Mouse (Mus musculus): ENCODE measurements around the gene Uqcrq. TPM values are rescaled to one million over a fixed set of nuclear protein-coding genes. Genes with fewer than 3 reads are reported as not detected.

Uqcrq gene
- polyA plus RNA-seq (2017; shearing (Covaris generic)): 100 to 1,000 TPM; 252 to 276 TPM

DNA sequence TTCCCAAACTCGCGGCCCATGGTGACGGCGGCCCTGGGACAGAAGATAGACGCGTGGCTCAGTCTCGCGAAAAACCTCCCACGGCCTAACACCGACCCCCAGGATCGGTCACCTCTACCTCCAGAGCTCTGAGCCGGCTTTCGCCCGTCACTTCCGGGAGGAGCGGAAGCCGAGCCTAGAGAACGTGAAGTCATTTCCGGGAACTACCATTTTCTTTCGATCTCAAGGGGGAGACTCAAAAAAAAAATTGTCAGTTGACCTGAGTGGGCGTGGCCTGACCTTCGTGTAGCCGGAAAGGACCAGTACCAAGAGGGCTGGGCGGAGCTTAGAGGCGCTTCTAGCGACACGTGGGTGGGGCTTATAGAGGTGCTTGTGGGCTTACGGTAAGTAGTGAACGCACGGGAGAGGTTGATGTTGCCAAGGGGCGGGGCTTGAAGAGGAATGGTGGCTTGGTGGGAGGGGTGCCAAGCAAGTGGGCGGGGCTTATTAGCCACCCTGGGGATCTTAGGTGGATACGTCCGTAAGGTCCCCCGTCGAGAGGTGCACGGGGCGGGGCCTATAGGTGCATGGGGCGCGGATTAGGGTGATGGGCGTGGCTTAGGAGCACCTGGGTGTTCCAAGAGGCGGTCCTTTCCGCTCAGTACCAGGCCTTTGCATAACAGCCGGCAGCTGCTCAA is at the start of gene Uqcrq, which contains the start of gene Gdf9:
TSS of gene Uqcrq (minus strand) at position 162 of the 677 bp plus-strand sequence.
TSS of gene Gdf9 (plus strand) at position 354 of the 677 bp plus-strand sequence.

DNA sequence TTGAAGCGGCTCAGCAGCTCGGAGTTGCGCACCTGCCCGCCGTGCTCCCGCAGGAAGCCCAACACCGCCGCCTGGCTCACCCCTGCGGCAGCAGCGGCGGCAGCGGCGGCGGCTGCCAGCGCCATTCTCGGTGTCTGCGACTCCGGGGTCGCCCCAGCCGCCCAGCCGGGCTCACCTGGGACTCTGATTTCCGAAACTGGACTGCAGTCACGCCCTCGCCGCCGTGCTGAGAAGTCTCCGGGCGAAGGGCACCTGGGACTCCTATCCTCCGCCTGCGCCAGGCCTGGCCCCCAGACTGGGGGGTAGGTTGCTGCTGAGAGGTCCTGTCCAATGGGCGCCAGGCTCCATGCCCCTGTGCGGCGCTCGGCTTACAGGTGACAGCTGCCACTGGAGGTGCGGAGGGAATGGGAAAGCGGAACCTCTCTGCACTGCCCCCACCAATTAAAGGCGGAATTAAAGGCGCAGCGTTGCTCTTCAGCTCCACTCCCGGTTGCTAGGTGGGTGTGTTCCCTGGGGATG is 49.2 kb upstream of the Uqcrq start, which contains the start of the genes Gm9945 and Sowaha:
TSS of gene Gm9945 (plus strand) at position 384 of the 519 bp plus-strand sequence.
TSS of gene Sowaha (minus strand) at position 492 of the 519 bp plus-strand sequence.

GRCm38 (mm10) chr11:53469968-53470695 is 39.5 kb upstream of the Uqcrq start, which contains the start of gene Gm9837:
TSS of gene Gm9837 (minus strand) at chr11:53470479.

GRCm38 (mm10) chr11:53456474-53457371 is 26.1 kb upstream of the Uqcrq start, which contains the start of the genes Gm10447 and Shroom1:
TSS of gene Gm10447 (minus strand) at chr11:53457110.
TSS of gene Shroom1 (plus strand) at chr11:53457205.

DNA sequence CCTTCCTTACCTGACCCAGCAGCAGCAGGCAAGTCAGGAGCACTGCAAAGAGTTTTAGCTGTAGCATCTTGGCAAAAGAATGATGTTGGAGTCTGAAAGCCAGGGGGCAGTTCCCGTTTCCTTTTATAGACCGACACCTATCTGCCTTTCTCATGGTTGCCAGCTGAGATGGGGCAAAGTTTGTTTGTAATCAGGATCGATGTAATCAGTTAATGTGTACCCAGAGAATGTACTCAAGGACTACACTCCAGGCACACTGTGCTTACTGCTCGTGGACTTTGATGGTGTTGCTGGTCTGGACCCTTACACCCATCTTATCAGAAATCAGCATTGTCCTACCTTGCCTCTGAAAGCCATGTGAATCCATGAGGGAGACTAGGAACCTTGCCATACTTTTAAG is 7.6 kb downstream of the Uqcrq start, which contains the start of gene Leap2:
TSS of gene Leap2 (minus strand) at position 135 of the 400 bp plus-strand sequence.

Other genes with a start within 250 kb of the Uqcrq start
- 100 to 1,000 TPM; 113 to 115 TPM for gene Hspa4, start 130.4 kb downstream of the Uqcrq start, polyA plus RNA-seq (2017; shearing (Covaris generic))
- gene Zcchc10, start 106.2 kb downstream of the Uqcrq start, polyA plus RNA-seq (2017; shearing (Covaris generic)): 10 to 100 TPM; 31.2 to 35.2 TPM
- gene Aff4, start 80.0 kb downstream of the Uqcrq start, polyA plus RNA-seq (2017; shearing (Covaris generic)): 100 to 1,000 TPM; 129 to 157 TPM
- gene Leap2, start 7.7 kb downstream of the Uqcrq start, polyA plus RNA-seq (2017; shearing (Covaris generic)): not detected
- 1 to 10 TPM in 1 of 2 experiments, under 1 TPM in 1; 0.24 to 3.1 TPM for gene Gdf9, start 192 bp upstream of the Uqcrq start, polyA plus RNA-seq (2017; shearing (Covaris generic))
- gene Gm10447, start 26.3 kb upstream of the Uqcrq start, polyA plus RNA-seq (2017; shearing (Covaris generic)): 1 to 10 TPM in 1 of 2 experiments, not detected in 1; 1.3 TPM
- gene Shroom1, start 26.4 kb upstream of the Uqcrq start, polyA plus RNA-seq (2017; shearing (Covaris generic)): under 1 TPM in 1 of 2 experiments, not detected in 1; 0.37 TPM
- gene Gm9837, start 39.6 kb upstream of the Uqcrq start, polyA plus RNA-seq (2017; shearing (Covaris generic)): under 1 TPM in 1 of 2 experiments, not detected in 1; 0.80 TPM
- not detected for gene Gm9945, start 49.3 kb upstream of the Uqcrq start, polyA plus RNA-seq (2017; shearing (Covaris generic))
- not detected for gene Sowaha, start 49.4 kb upstream of the Uqcrq start, polyA plus RNA-seq (2017; shearing (Covaris generic))
- gene Sept8, start 88.4 kb upstream of the Uqcrq start, polyA plus RNA-seq (2017; shearing (Covaris generic)): 10 to 100 TPM in 1 of 2 experiments, 1 to 10 TPM in 1; 3.6 to 20.4 TPM
- gene Kif3a, start 136.5 kb upstream of the Uqcrq start, polyA plus RNA-seq (2017; shearing (Covaris generic)): 1 to 10 TPM; 7.6 to 7.9 TPM
- 100 to 1,000 TPM in 1 of 2 experiments, 1 to 10 TPM in 1; 4.6 to 100 TPM for gene Il4, start 187.8 kb upstream of the Uqcrq start, polyA plus RNA-seq (2017; shearing (Covaris generic))
- gene Il13, start 203.9 kb upstream of the Uqcrq start, polyA plus RNA-seq (2017; shearing (Covaris generic)): under 1 TPM in 1 of 2 experiments, not detected in 1; 0.39 TPM